Mouse (Mus musculus) adrenal gland, postnatal 10 days (tissue): ENCODE measurements around the gene Helq. TPM values are rescaled to one million over a fixed set of nuclear protein-coding genes. Genes with fewer than 3 reads are reported as not detected.

Source experiments
- DNase-seq: peaks from one replicate; pipeline ENCODE4 v3.0.0; 2021; ENCODE audit warnings: mixed read lengths
- total RNA-seq, 2 experiments: library from RNA; stranded (reverse); gene quantifications; 2 replicates each; pipeline ENCODE4 v1.2.3; 2021

The Helq gene
- total RNA-seq, 2 experiments from 2014 or later, result 4.9 to 9.1 TPM

- no peak for DNase-seq
These were observed 19.4 kb downstream of the Helq start for GRCm38 (mm10) chr5:100779002-100779401.

GRCm38 (mm10) chr5:100776900-100777299 lies 21.5 kb downstream of the Helq start:
- peak; percentile 12 for DNase-seq

GRCm38 (mm10) chr5:100775778-100776404 lies 22.5 kb downstream of the Helq start:
- DNase-seq, result no peak

GRCm38 (mm10) chr5:100771575-100771974 lies 26.8 kb downstream of the Helq start:
- DNase-seq, result no peak

GRCm38 (mm10) chr5:100766026-100766425 lies 32.4 kb downstream of the Helq start:
- no peak for DNase-seq

- no peak for DNase-seq
These were observed 36.7 kb downstream of the Helq start for GRCm38 (mm10) chr5:100761736-100762135.

GRCm38 (mm10) chr5:100760049-100760663 lies 38.2 kb downstream of the Helq start:
- no peak for DNase-seq

GRCm38 (mm10) chr5:100758121-100758520 lies 40.3 kb downstream of the Helq start:
- DNase-seq, result no peak

GRCm38 (mm10) chr5:100753407-100753806 lies 45.0 kb downstream of the Helq start:
- no peak for DNase-seq

- DNase-seq, result peak; percentile 13
These were observed 46.7 kb downstream of the Helq start for GRCm38 (mm10) chr5:100751655-100752054.

- peak; percentile 19 for DNase-seq
These were observed 47.7 kb downstream of the Helq start for GRCm38 (mm10) chr5:100750617-100751255.

GRCm38 (mm10) chr5:100738802-100739201 lies 59.6 kb downstream of the Helq start:
- no peak for DNase-seq

- no peak for DNase-seq
These were observed 61.5 kb downstream of the Helq start for GRCm38 (mm10) chr5:100736919-100737318.

GRCm38 (mm10) chr5:100734535-100734934 lies 63.9 kb downstream of the Helq start:
- no peak for DNase-seq

GRCm38 (mm10) chr5:100728757-100729156 lies 69.6 kb downstream of the Helq start:
- DNase-seq, result no peak

GRCm38 (mm10) chr5:100726001-100726400 lies 72.4 kb downstream of the Helq start:
- DNase-seq, result no peak

GRCm38 (mm10) chr5:100719235-100720088 lies 78.9 kb downstream of the Helq start, which contains the start of gene Hpse:
Hpse (minus strand) TSS chr5:100719716.
- peak; percentile 53 for DNase-seq

GRCm38 (mm10) chr5:100716762-100717161 lies 81.6 kb downstream of the Helq start:
- no peak for DNase-seq
